Mouse (Mus musculus): Measurements from ENCODE around the gene Pla2g4e.

GRCm38 (mm10) chr2:120153586-120154360 lies 91.4 kb downstream of the Pla2g4e start:
- TF ChIP-seq POLR2A (IDR thresholded peaks at IDR 0.05; ENCODE audit: low read depth, low read length) (no peak), CTCF (conservative IDR thresholded peaks at IDR 0.05; ENCODE audit: insufficient read depth, insufficient read length, low read depth, low read length) (no peak)

Data from kidney, adult 2 months (tissue).